Mouse (Mus musculus): ENCODE measurements at regions not wholly inside any gene's neighbourhood (a gene's known extent, or its start where the extent isn't known, plus 50 kb on each side); places are given as distances from the start of the nearest gene placed in this dataset.
A peak's percentile ranks its signal among the peaks of the same experiment; 100 is the strongest.

DNA sequence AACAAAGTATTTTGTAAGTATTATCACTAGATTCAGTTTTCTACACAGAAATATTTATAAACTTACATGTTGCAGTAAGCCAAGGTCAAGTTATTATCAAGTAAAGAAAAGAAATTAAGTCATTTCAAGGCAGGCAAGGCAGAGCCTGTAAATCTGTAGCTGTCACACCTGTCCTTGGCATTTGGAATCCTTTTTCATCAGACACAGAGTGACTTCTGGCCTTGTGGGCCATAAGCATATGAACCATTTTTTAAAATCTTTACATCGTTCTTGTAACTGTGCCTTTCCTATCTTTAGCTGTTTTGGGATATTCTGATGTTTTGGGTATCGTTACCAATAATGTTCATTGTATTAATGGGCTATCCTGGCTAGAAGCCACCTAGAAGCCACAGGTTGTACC is 76.7 kb upstream of the Frmd4a start:
- DNase-seq (ENCODE audit: low read depth, low spot score) = no peak

DNA sequence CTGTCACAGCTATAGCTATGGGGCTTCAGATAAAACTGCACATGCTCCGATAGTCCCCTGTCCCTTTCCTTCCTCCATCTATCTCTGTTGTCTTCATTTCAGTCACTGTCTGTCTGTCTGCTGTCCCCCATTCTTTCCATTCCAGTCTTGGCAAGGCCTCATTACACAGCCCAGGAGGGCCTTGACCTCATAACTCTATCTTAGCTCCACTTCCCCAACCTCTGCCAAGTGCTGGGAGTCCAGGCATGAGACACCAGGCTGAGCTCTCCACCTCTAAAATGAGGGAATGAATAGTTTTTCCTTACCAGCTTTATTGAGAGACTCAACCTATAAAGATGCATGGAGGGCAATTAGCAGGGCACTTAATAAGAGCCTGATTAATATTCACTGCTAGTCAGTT is 76.0 kb upstream of the Frmd4a start:
- no peak for DNase-seq (ENCODE audit: low read depth, low spot score)

DNA sequence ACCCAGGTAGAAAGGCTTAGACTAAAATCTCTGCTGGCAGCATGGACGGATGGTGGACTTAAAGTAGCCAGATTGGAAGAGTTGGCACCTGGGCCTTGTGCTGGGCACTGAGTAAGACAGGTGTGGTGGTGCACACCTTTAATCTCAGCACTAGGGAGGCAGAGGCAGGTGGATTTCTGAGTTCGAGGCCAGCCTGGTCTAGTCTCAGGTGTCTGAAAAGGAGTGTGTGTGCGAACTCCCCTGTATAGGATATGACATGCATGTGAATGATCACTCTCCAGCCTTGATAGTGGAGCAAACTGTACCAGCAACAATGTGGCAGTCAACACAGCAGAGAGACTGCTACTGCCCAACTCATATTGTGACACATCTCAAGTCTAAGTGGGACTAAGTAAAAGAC is 70.1 kb upstream of the Frmd4a start:
- no peak for DNase-seq (ENCODE audit: low read depth, low spot score)

DNA sequence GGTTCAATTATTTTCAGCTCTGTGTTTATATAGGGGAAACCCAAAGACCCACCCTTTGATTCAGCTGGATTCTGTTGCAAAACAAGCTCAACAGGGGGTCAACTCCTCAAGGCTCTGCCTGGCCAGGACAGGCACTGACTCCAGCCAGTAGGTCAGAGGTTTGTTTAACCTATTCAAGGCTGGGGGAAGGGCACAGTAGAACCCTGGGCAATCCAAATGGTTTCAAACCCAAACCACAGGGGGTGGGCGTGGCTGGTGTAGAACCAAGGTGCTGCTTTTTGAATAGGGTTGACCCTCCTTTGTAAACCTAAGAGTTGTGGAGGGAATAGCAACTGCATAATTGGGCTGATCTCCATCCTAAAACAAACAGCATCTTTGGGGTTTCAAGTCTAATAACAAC is 69.2 kb upstream of the Frmd4a start:
- DNase-seq (ENCODE audit: low read depth, low spot score) = no peak

DNA sequence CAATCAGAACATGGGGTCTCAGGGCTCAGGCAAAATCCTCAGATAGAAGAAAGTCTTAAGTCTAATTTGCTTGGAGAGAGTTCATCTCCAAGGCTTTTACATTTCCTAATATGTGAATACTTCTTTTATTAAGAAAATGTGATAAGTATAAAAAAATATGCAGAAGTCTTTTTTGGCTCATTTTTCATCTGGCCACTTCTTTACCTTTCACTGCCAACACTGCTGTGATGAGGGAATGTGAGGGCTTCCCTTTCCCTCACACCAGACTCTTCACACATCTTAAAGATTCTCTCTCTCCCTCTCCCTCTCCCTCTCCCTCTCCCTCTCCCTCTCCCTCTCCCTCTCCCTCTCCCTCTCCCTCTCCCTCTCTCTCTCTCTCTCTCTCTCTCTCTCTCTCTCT is 60.0 kb upstream of the Frmd4a start:
- no peak for DNase-seq (ENCODE audit: low read depth, low spot score)

DNA sequence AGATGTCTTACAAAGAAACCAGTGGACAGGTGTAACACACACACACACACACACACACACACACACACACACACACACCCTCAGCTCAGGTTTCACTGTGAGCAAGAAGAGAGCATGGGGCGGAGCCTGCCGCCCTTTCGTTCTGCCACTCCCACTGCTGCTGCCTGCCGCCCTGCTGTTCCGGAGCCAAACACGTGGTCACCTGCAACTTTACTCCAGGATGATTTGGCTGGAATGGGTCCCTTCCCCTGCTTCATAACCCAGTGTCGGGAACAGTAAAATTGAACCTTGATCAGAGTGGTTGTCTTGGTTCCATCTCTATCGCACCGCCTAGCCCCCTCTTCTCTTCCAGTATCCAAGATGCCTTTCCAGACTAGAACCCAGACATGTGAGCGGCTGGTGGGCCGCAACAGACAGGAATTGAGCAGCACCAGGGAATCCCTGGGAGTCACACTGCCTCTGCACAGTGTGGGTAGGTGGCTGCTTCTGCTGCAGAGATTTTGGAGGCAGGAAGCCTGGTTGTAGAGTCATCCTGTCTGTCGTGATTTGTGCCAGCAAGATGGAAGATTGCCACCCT is 59.4 kb upstream of the Frmd4a start:
- no peak for DNase-seq (ENCODE audit: low read depth, low spot score)

DNA sequence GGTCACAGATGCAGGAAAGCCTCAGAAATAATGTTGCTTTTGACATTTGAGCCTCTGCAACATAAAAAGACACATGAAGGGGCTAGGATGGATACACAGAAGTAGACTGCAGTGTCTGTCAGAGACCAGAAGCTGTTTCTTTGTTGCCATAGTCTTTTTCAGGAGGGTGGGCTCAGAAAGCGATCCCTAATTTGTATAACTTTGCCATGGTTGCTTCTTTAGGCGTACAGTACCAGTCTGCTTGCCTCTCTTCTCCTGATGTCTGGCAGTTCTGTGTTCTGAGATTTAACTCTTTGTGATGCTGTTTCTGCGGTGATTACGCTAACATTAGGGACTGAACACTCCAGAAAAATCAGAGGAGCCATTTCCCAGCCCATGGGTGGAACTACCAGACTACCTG is 58.8 kb upstream of the Frmd4a start:
- no peak for DNase-seq (ENCODE audit: low read depth, low spot score)

DNA sequence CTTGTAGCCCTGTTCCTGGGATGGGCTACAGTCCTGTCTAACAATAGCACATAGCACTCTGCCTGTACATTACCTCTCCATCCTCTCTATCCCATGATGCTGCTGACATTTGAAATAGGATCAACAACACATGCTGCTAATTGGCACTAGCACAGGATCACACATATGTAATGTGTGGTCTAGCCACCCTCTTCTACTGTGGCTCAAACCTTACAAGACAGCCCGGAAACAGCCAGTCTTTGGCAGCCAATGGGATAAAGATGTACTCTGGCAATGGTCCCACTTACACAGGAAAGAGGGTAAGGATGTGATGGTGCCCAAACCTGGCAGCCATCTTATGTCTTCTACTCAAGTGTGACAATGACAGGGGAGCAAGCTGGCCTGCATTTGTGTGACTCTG is 58.3 kb upstream of the Frmd4a start:
- DNase-seq (ENCODE audit: low read depth, low spot score) = no peak

DNA sequence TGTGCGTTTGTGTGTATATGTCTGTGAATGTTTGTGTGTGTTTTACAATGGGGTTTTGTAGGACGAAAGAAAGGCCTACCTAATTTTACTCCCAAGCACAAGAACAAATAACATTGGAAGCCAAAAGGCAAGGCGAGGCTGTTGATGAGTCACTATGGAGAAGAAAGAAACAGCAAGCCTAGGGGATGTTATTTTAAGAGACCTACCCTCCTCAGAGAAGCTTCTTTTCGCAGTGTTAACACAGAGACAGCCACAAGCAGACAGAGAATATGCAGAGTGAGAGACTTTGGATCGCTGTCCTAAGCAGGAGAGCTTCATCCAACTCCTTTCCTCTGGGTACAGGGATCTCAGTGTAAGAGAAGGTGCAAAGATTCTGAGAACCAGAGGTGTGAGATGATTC is 57.3 kb upstream of the Frmd4a start:
- DNase-seq (ENCODE audit: low read depth, low spot score) = no peak

DNA sequence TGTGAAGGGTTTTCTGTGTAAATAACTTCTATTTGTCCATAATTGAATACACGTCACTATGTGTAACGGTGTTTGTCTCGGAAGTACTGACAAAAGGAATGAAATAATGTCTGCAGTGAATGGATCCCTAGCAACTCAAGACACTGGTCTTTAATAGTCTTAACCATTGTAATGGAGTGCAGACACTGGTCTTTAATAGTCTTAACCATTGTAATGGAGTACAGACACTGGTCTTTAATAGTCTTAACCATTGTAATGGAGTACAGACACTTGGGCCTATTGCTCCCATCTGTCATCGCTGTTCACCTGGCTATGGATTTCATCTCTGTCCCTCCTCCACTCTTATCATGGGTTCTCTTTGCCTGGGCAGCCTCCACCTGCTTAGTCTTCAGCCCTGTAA is 53.2 kb upstream of the Frmd4a start:
- peak; percentile 92 for DNase-seq (ENCODE audit: low read depth, low spot score)
